Mouse (Mus musculus) thymus, adult 2 months (tissue): ENCODE data around the gene Larp6.

ENCODE experiments used
- CTCF ChIP-seq: fragments of 200-500 bp; IDR thresholded peaks from 2 replicates; pipeline ENCODE4 v1.5.1; 2012; ENCODE audit warnings: mild to moderate bottlenecking, control low read depth, low read length, moderate library complexity, borderline replicate concordance; ENCODE audit not compliant: control insufficient read depth, poor library complexity, insufficient read depth; ENCODE audit errors: extremely low read depth
- POLR2A ChIP-seq: fragments of 200-500 bp; IDR thresholded peaks from 2 replicates; pipeline ENCODE4 v1.6.1; 2012; ENCODE audit warnings: mild to moderate bottlenecking, low read length, control low read depth, moderate library complexity; ENCODE audit not compliant: control insufficient read depth, poor library complexity, insufficient read depth; ENCODE audit errors: extremely low read depth

GRCm38 (mm10) chr9:60751971-60752370 is 39.2 kb downstream of the Larp6 start:
- TF ChIP-seq CTCF: no peak
- TF ChIP-seq POLR2A: no peak
